Mouse (Mus musculus) lung, postnatal 14 days (tissue): ENCODE data around the gene Upk3b.
"Not testable (repeated sequence)": the region's sequence is repeated elsewhere in the genome, so short reads cannot be mapped to it uniquely, and the experiment has no call there.

Experiments used
- DNase-seq: peaks from one replicate; pipeline ENCODE4 v3.0.0; 2021

Gene Upk3b

GRCm38 (mm10) chr5:136035285-136035684 is 3.0 kb upstream of the Upk3b start:
- DNase-seq, result no peak

GRCm38 (mm10) chr5:136036667-136037066 is 1.6 kb upstream of the Upk3b start:
- DNase-seq, result no peak

GRCm38 (mm10) chr5:136040210-136040609 is 1.9 kb downstream of the Upk3b start:
- DNase-seq, result no peak

- no peak for DNase-seq
These were observed 3.0 kb downstream of the Upk3b start for GRCm38 (mm10) chr5:136041260-136041659.

GRCm38 (mm10) chr5:136041666-136042065 is 3.4 kb downstream of the Upk3b start:
- no peak for DNase-seq

GRCm38 (mm10) chr5:136044865-136045264 is 6.6 kb downstream of the Upk3b start:
- peak; percentile 16 for DNase-seq

- peak; percentile 21 for DNase-seq
These were observed 7.1 kb downstream of the Upk3b start for GRCm38 (mm10) chr5:136045408-136045807.

GRCm38 (mm10) chr5:136045987-136046386 is 7.7 kb downstream of the Upk3b start:
- peak; percentile 92 for DNase-seq

GRCm38 (mm10) chr5:136048541-136048940 is 10.2 kb downstream of the Upk3b start:
- DNase-seq, result not testable (repeated sequence)

- DNase-seq, result no peak
These were observed 11.6 kb downstream of the Upk3b start for GRCm38 (mm10) chr5:136049926-136050325.

GRCm38 (mm10) chr5:136051231-136052085 is 13.2 kb downstream of the Upk3b start:
- peak; percentile 53 for DNase-seq

GRCm38 (mm10) chr5:136052861-136053655 is 14.8 kb downstream of the Upk3b start:
- DNase-seq, result peak; percentile 37

GRCm38 (mm10) chr5:136054301-136055077 is 16.2 kb downstream of the Upk3b start, which contains the start of gene Upk3bl:
Gene Upk3bl, plus strand, starts transcription at chr5:136054492.
- DNase-seq, result no peak

GRCm38 (mm10) chr5:136056062-136056461 is 17.8 kb downstream of the Upk3b start:
- no peak for DNase-seq

- no peak for DNase-seq
These were observed 18.8 kb downstream of the Upk3b start for GRCm38 (mm10) chr5:136057085-136057484.

- DNase-seq, result peak; percentile 87
These were observed 23.3 kb downstream of the Upk3b start for GRCm38 (mm10) chr5:136061567-136061966.

- DNase-seq, result no peak
These were observed 25.6 kb downstream of the Upk3b start for GRCm38 (mm10) chr5:136063920-136064319.

- DNase-seq, result peak; percentile 15
These were observed 28.3 kb downstream of the Upk3b start for GRCm38 (mm10) chr5:136066404-136067148.

GRCm38 (mm10) chr5:136069411-136069810 is 31.1 kb downstream of the Upk3b start:
- no peak for DNase-seq

GRCm38 (mm10) chr5:136073051-136073450 is 34.8 kb downstream of the Upk3b start:
- no peak for DNase-seq

- no peak for DNase-seq
These were observed 35.2 kb downstream of the Upk3b start for GRCm38 (mm10) chr5:136073526-136073925.

GRCm38 (mm10) chr5:136075076-136075475 is 36.8 kb downstream of the Upk3b start:
- no peak for DNase-seq
